Mouse (Mus musculus) liver, embryonic 14.5 days (tissue): ENCODE measurements around the gene Scgb3a1. TPM values are rescaled to one million over a fixed set of nuclear protein-coding genes. Genes with fewer than 3 reads are reported as not detected.

Experiments
- ATAC-seq: fragments of 200-750 bp; cut with Nextera tagmentation; 2 replicates; pipeline ENCODE4 v1.8.0; 2017; ENCODE audit warnings: moderate number of reproducible peaks, mild to moderate bottlenecking, moderate library complexity; ENCODE audit not compliant: insufficient read depth
- DNase-seq, 3 experiments: peaks; one replicate each; pipeline ENCODE4 v3.0.0-alpha.2; 2012 to 2013; ENCODE audit warnings: low read depth in 3 of 3, low spot score in 3 of 3
- H3K27ac ChIP-seq: fragments of 300-500 bp; sonication (generic); 2 replicates; pipeline ENCODE4 v1.5.1; 2014; ENCODE audit warnings: moderate library complexity, mild to moderate bottlenecking, control low read depth, inconsistent platforms
- H3K27me3 ChIP-seq: fragments of 300-500 bp; sonication (generic); 2 replicates; pipeline ENCODE4 v1.6.1; 2014; ENCODE audit warnings: mild to moderate bottlenecking, low read length, moderate library complexity; ENCODE audit not compliant: control insufficient read depth, insufficient read depth
- H3K36me3 ChIP-seq: fragments of 300-500 bp; sonication (generic); replicated peaks from 2 replicates; pipeline ENCODE4 v1.6.1; 2014; ENCODE audit warnings: low read depth; ENCODE audit not compliant: control insufficient read depth, insufficient read depth
- H3K4me1 ChIP-seq, 2 experiments: fragments of 200-500 bp in 1 of 2; fragments of 300-500 bp in 1 of 2; sonication (generic) in 1 of 2; replicated peaks; 2 replicates each; pipeline ENCODE4 v1.6.1; 2012 to 2014; ENCODE audit warnings: antibody characterized with exemption in 1 of 2, inconsistent platforms in 1 of 2, low read length in 1 of 2; ENCODE audit not compliant: control insufficient read depth in 2 of 2, insufficient read depth in 2 of 2
- H3K4me2 ChIP-seq: fragments of 300-500 bp; sonication (generic); 2 replicates; pipeline ENCODE4 v1.6.1; 2014; ENCODE audit warnings: low read depth, mild to moderate bottlenecking, control low read depth, moderate library complexity
- H3K4me3 ChIP-seq, 2 experiments: fragments of 200-500 bp in 1 of 2; fragments of 300-500 bp in 1 of 2; sonication (generic) in 1 of 2; 2 replicates each; pipeline ENCODE4 v1.5.1; 2012 to 2014; ENCODE audit warnings: low read depth in 2 of 2, low read length in 2 of 2, mild to moderate bottlenecking in 2 of 2, control low read depth in 1 of 2, inconsistent platforms in 1 of 2, moderate library complexity in 1 of 2; ENCODE audit not compliant: insufficient read depth in 1 of 2
- H3K9ac ChIP-seq: fragments of 300-500 bp; sonication (generic); replicated peaks from 2 replicates; pipeline ENCODE4 v1.6.1; 2014; ENCODE audit warnings: mild to moderate bottlenecking, control low read depth, moderate library complexity
- H3K9me3 ChIP-seq: fragments of 300-500 bp; sonication (generic); 2 replicates; pipeline ENCODE4 v1.6.1; 2016; ENCODE audit warnings: low read length, mixed read lengths; ENCODE audit not compliant: control insufficient read depth
- CTCF ChIP-seq: IDR thresholded peaks from 2 replicates; pipeline ENCODE4 v1.5.1; 2016; ENCODE audit warnings: antibody characterized with exemption, low read depth, control low read depth
- EP300 ChIP-seq: IDR thresholded peaks from 2 replicates; pipeline ENCODE4 v1.6.1; 2016; ENCODE audit warnings: antibody characterized with exemption, low read depth
- WGBS: fragments of 180-500 bp; shearing (Covaris S2); extraction: QIAGEN DNeasy Blood & Tissue Kit; methylation state at CpG from one replicate; pipeline ENCODE4 v1.1.7; 2014; ENCODE audit not compliant: insufficient replicate concordance; 5-methylcytosine and 5-hydroxymethylcytosine counted together
- polyA plus RNA-seq, 2 experiments: library from polyadenylated mRNA; depleted of rRNA in 1 of 2; stranded (reverse) in 1 of 2; unstranded in 1 of 2; fragments of >200 nt; fragmentation: Nextera tagmentation in 1 of 2; extraction: Ambion mirVana in 1 of 2; gene quantifications; 2 replicates each; pipeline versions ENCODE4 v1.2.1 to v1.2.3; 2012 to 2014

Scgb3a1 gene
- polyA plus RNA-seq (2012; rRNA removed) (not detected in 2 replicates), polyA plus RNA-seq (2014; fragmentation: Nextera tagmentation; extraction: Ambion mirVana) (not detected in 2 replicates)

- H3K9ac ChIP-seq, result no peak within 1 kb of the TSS
- no peak for DNase-seq
- no peak for TF ChIP-seq CTCF
- TF ChIP-seq EP300, result no peak
- no peaks in the 10 kb centered on the region for H3K27me3 ChIP-seq
- WGBS, result 55% methylated on average over 5 of the region's 5 CpGs
- no peaks in the 10 kb centered on the region for H3K36me3 ChIP-seq
- peaks cover 0 to 11% of the 10 kb centered on the region in 2 experiments; a peak in 2 of 4 replicates for H3K4me1 ChIP-seq
- no peaks in the 10 kb centered on the region for H3K9me3 ChIP-seq
- ATAC-seq, result no peak
- no peak within 1 kb of the TSS for H3K27ac ChIP-seq
- H3K4me2 ChIP-seq, result no peak within 1 kb of the TSS
- no peak within 1 kb of the TSS for H3K4me3 ChIP-seq
These were observed at the start of gene Scgb3a1 for GRCm38 (mm10) chr11:49663310-49663709. TSS of gene Scgb3a1 (plus strand) at chr11:49663610.

GRCm38 (mm10) chr11:49615856-49616725, 47.3 kb upstream of the Scgb3a1 start:
- Histone ChIP-seq H3K9ac (no peak overlapping the region), H3K36me3 (no peaks in the 10 kb centered on the region), H3K4me3 (no peak overlapping the region), H3K9me3 (no peaks in the 10 kb centered on the region), H3K27me3 (peaks cover 8% of the 10 kb centered on the region), H3K4me1 (no peaks in the 10 kb centered on the region), H3K4me2 (no peak overlapping the region), H3K27ac (no peak overlapping the region)
- 60% methylated on average over 10 of the region's 10 CpGs for WGBS
- DNase-seq (no peak), ATAC-seq (no peak)
- TF ChIP-seq CTCF (no peak), EP300 (no peak)

GRCm38 (mm10) chr11:49618476-49618875, 44.9 kb upstream of the Scgb3a1 start:
- Histone ChIP-seq H3K27me3 (no peaks in the 10 kb centered on the region), H3K4me3 (no peak overlapping the region), H3K36me3 (no peaks in the 10 kb centered on the region), H3K4me1 (no peaks in the 10 kb centered on the region), H3K4me2 (no peak overlapping the region), H3K9me3 (no peaks in the 10 kb centered on the region), H3K27ac (no peak overlapping the region), H3K9ac (no peak overlapping the region)
- ATAC-seq (no peak), DNase-seq (no peak)
- TF ChIP-seq EP300 (no peak), CTCF (no peak)
- WGBS, result 33% methylated on average over 8 of the region's 8 CpGs

GRCm38 (mm10) chr11:49621953-49622352, 41.5 kb upstream of the Scgb3a1 start:
- H3K4me2 ChIP-seq, result no peak overlapping the region
- no peak overlapping the region for H3K4me3 ChIP-seq
- no peak overlapping the region for H3K9ac ChIP-seq
- no peak for DNase-seq
- 66% methylated on average over 5 of the region's 5 CpGs for WGBS
- no peak overlapping the region for H3K27ac ChIP-seq
- TF ChIP-seq CTCF (no peak), EP300 (no peak)
- H3K9me3 ChIP-seq, result no peaks in the 10 kb centered on the region
- H3K4me1 ChIP-seq, result no peaks in the 10 kb centered on the region
- no peak for ATAC-seq
- H3K36me3 ChIP-seq, result no peaks in the 10 kb centered on the region
- H3K27me3 ChIP-seq, result no peaks in the 10 kb centered on the region

GRCm38 (mm10) chr11:49624156-49624555, 39.3 kb upstream of the Scgb3a1 start:
- DNase-seq (no peak), ATAC-seq (no peak)
- no peaks in the 10 kb centered on the region for H3K9me3 ChIP-seq
- TF ChIP-seq CTCF (no peak), EP300 (no peak)
- no peaks in the 10 kb centered on the region for H3K27me3 ChIP-seq
- no peak overlapping the region for H3K9ac ChIP-seq
- WGBS, result 43% methylated on average over 3 of the region's 3 CpGs
- H3K4me1 ChIP-seq, result no peaks in the 10 kb centered on the region
- H3K36me3 ChIP-seq, result no peaks in the 10 kb centered on the region
- no peak overlapping the region for H3K27ac ChIP-seq
- H3K4me2 ChIP-seq, result no peak overlapping the region
- no peak overlapping the region for H3K4me3 ChIP-seq
